Mouse (Mus musculus): Measurements from ENCODE around the gene Spock1.

DNA sequence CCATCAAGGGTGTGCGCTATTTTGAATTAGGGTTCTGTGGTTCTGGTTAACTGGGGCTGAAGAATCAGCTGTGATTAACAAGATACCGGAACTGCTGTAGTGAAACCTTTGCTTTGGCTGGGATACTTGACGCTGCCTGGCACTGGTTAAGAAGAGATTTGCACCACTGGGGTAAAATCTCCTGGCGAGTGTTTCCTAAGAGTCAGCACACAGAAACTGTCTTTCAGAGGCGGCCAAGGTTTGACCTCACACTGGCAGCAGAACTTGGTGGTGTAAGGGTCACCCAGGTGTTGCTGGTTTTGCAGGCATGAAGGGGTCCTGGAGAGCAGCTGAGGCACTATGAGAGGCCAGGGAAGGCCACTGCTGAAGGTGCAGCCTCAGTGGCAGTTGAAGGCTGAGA, 489.4 kb downstream of the Spock1 start:
- TF ChIP-seq FLI1 (IDR thresholded peaks at IDR 0.05; ENCODE audit: low read length) (no peak), GATA1 (IDR thresholded peaks at IDR 0.05; ENCODE audit: borderline replicate concordance, low read length) (no peak)

All from megakaryocyte, embryonic 14.5 days (primary cell).